Mouse (Mus musculus): ENCODE measurements at regions not wholly inside any gene's neighbourhood (a gene's known extent, or its start where the extent isn't known, plus 50 kb on each side); places are given as distances from the start of the nearest gene placed in this dataset.

- TF ChIP-seq CTCF (IDR thresholded peaks at IDR 0.05; ENCODE audit: control insufficient read depth, insufficient read depth, insufficient read length), result no peak
- TF ChIP-seq MYOD1 (IDR thresholded peaks at IDR 0.05; ENCODE audit: control insufficient read depth, insufficient read length, low read depth), result no peak
- no peak for TF ChIP-seq MAX (IDR thresholded peaks at IDR 0.05)
- TF ChIP-seq MYOG (IDR thresholded peaks at IDR 0.05; ENCODE audit: control insufficient read depth, extremely low read depth, insufficient read length), result no peak
- TF ChIP-seq CEBPB (IDR thresholded peaks at IDR 0.05; ENCODE audit: low read depth), result no peak
- TF ChIP-seq USF1 (IDR thresholded peaks at IDR 0.05; ENCODE audit: low read depth), result no peak
- no peak for TF ChIP-seq FOSL1 (IDR thresholded peaks at IDR 0.05; ENCODE audit: insufficient read depth, low read length, poor library complexity, severe bottlenecking)
Measured at GRCm38 (mm10) chr5:91813547-91814416, 149.1 kb downstream of the Rchy1 start.

All from C2C12 (cell line).